Mouse (Mus musculus): ENCODE measurements at regions not wholly inside any gene's neighbourhood (a gene's known extent, or its start where the extent isn't known, plus 50 kb on each side); places are given as distances from the start of the nearest gene placed in this dataset.
A peak's percentile ranks its signal among the peaks of the same experiment; 100 is the strongest.

DNA sequence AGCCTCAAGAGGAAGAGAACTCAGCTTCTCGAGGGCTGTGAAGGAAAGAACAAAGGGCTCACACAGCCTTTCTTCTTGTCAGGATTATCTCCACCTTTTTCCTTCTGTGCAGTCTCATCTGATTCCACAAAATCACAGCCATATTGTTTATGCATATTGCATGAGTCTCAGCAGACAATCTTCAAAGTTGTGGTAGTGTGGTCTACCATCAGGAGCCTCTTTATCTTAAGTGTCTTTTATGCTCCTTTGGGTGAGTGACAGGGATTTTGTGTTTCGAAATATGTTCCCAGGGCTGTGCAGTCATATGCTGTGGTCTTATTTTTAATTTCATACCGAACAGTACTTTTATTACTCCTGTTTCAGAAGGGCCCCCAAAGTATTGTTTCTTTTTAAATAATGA is 198.2 kb upstream of the Tgfbr2 start:
- no peak for DNase-seq
- intact Hi-C loops (cut with DNase I): no loop called here
- no peak overlapping the region for H3K9ac ChIP-seq (ENCODE audit: low read depth, low read length)
- no peaks in the 10 kb centered on the region for H3K27me3 ChIP-seq (ENCODE audit: control insufficient read depth, insufficient read depth, low read length)
- TF ChIP-seq EP300 (IDR thresholded peaks at IDR 0.05; ENCODE audit: insufficient read depth, low read depth, low read length) (no peak), POLR2A (IDR thresholded peaks at IDR 0.05; ENCODE audit: insufficient read depth, low read depth, low read length) (no peak), CTCF (IDR thresholded peaks at IDR 0.05) (no peak)
- 71% methylated on average over 3 of the region's 3 CpGs for WGBS
- no peaks in the 10 kb centered on the region for H3K79me2 ChIP-seq (replicated peaks; ENCODE audit: control insufficient read depth, insufficient read depth, low read length)
- H3K4me1 ChIP-seq (ENCODE audit: control insufficient read depth, insufficient read depth, low read length): peaks cover 8% of the 10 kb centered on the region
- no peaks in the 10 kb centered on the region for H3K36me3 ChIP-seq (ENCODE audit: control insufficient read depth, insufficient read depth, low read length)
- H3K27ac ChIP-seq: no peak overlapping the region
- no peak overlapping the region for H3K4me3 ChIP-seq

DNA sequence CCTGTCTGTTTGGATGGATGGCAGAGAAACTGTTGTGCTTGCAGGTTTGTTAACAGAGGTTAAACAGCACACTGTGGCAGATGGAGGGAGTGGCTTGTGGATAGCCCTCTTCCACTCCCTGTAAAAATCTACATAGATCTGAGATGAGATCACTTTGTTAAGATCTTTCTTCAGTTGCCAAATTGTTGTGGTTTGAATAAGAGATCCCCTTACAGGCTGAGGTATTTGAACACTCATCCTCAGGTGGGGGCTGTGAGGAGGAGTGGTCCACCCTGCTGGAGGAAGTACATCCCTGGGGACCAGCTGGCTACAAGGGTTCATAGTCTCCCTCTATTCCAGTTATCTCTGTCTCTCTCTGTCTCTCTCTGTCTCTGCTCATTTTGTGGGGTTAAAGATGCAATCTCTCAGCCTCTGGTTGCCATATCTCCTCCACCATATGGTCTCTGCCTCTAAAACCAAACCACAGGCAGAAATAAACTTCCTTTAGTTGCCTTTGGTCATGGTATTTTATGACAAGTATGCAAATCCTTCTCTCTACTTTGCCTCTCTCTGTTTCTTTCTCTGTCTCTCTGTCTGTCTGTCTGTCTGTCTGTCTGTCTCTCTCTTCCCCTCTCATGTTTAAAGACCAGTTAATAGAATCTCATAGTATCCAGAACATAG is 194.0 kb upstream of the Tgfbr2 start:
- H3K79me2 ChIP-seq (replicated peaks; ENCODE audit: control insufficient read depth, insufficient read depth, low read length): no peaks in the 10 kb centered on the region
- peaks cover 1% of the 10 kb centered on the region; the same call in 1 of the 2 replicates for H3K4me1 ChIP-seq (ENCODE audit: control insufficient read depth, insufficient read depth, low read length)
- no peak overlapping the region for H3K9ac ChIP-seq (ENCODE audit: low read depth, low read length)
- no peak for DNase-seq
- TF ChIP-seq EP300 (IDR thresholded peaks at IDR 0.05; ENCODE audit: insufficient read depth, low read depth, low read length) (no peak), POLR2A (IDR thresholded peaks at IDR 0.05; ENCODE audit: insufficient read depth, low read depth, low read length) (no peak), CTCF (IDR thresholded peaks at IDR 0.05) (no peak)
- intact Hi-C loops (cut with DNase I): no loop called here
- no peaks in the 10 kb centered on the region for H3K36me3 ChIP-seq (ENCODE audit: control insufficient read depth, insufficient read depth, low read length)
- H3K4me3 ChIP-seq: no peak overlapping the region
- H3K27me3 ChIP-seq (ENCODE audit: control insufficient read depth, insufficient read depth, low read length): no peaks in the 10 kb centered on the region
- H3K27ac ChIP-seq: no peak overlapping the region

DNA sequence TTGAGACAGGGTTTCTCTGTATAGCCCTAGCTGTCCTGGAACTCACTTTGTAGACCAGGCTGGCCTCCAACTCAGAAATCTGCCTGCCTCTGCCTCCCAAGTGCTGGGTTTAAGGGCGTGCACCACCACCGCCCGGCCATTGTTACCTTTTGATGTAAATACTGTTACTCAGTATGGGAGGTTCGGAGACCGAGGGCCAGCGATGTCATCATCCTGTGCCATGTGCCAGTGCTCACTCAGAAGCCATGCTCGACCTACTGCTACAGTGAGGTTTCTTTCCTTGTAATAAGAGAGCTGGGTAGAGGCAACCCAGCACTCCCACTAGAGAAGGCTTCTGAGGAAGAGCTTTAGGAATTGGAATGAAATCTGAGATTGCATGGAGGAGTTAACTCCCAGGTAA is 191.6 kb upstream of the Tgfbr2 start:
- TF ChIP-seq CTCF (IDR thresholded peaks at IDR 0.05): no peak
- no peak for TF ChIP-seq POLR2A (IDR thresholded peaks at IDR 0.05; ENCODE audit: insufficient read depth, low read depth, low read length)
- Histone ChIP-seq H3K9ac (ENCODE audit: low read depth, low read length) (no peak overlapping the region), H3K79me2 (replicated peaks; ENCODE audit: control insufficient read depth, insufficient read depth, low read length) (no peaks in the 10 kb centered on the region), H3K36me3 (ENCODE audit: control insufficient read depth, insufficient read depth, low read length) (no peaks in the 10 kb centered on the region), H3K4me1 (ENCODE audit: control insufficient read depth, insufficient read depth, low read length) (peaks cover 1% of the 10 kb centered on the region; the same call in 1 of the 2 replicates), H3K4me3 (no peak overlapping the region), H3K27ac (no peak overlapping the region), H3K27me3 (ENCODE audit: control insufficient read depth, insufficient read depth, low read length) (no peaks in the 10 kb centered on the region)
- 92% methylated on average over 7 of the region's 7 CpGs for WGBS
- no peak for DNase-seq
- intact Hi-C loops (cut with DNase I): no loop called here

DNA sequence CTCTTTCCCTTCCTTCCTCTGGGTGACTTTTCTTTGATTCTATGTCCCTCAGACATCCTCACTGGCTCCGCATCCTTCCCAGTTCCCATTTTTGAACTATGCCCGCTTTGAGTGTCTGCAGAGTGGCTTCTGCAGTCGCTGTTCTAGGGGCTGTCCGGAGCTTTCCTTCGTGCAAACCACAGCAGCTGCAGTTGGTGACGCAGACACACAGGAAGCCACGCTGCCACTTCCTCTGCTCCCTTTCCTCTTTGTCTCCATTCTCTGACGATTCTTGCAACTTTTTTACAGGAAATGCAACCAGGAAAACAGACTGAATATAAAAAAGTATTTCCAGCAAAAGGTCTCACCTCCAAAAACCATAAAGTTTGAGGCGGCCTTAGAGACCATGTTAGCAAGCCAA is 191.0 kb upstream of the Tgfbr2 start:
- intact Hi-C loops (cut with DNase I): no loop called here
- no peak for TF ChIP-seq CTCF (IDR thresholded peaks at IDR 0.05)
- TF ChIP-seq EP300 (IDR thresholded peaks at IDR 0.05; ENCODE audit: insufficient read depth, low read depth, low read length): no peak
- 49% methylated on average over 9 of the region's 9 CpGs for WGBS
- H3K27me3 ChIP-seq (ENCODE audit: control insufficient read depth, insufficient read depth, low read length): no peaks in the 10 kb centered on the region
- DNase-seq: peak in 1 of 2 experiments; percentile 65
- H3K4me3 ChIP-seq: no peak overlapping the region
- peaks cover 1% of the 10 kb centered on the region; the same call in 1 of the 2 replicates for H3K4me1 ChIP-seq (ENCODE audit: control insufficient read depth, insufficient read depth, low read length)
- no peak overlapping the region for H3K9ac ChIP-seq (ENCODE audit: low read depth, low read length)
- H3K79me2 ChIP-seq (replicated peaks; ENCODE audit: control insufficient read depth, insufficient read depth, low read length): no peaks in the 10 kb centered on the region
- no peak overlapping the region for H3K27ac ChIP-seq
- no peaks in the 10 kb centered on the region for H3K36me3 ChIP-seq (ENCODE audit: control insufficient read depth, insufficient read depth, low read length)

GRCm38 (mm10) chr9:116365701-116366100 is 190.5 kb upstream of the Tgfbr2 start:
- H3K27ac ChIP-seq: no peak overlapping the region
- 87% methylated on average over 3 of the region's 3 CpGs for WGBS
- TF ChIP-seq POLR2A (IDR thresholded peaks at IDR 0.05; ENCODE audit: insufficient read depth, low read depth, low read length) (no peak), CTCF (IDR thresholded peaks at IDR 0.05) (no peak), EP300 (IDR thresholded peaks at IDR 0.05; ENCODE audit: insufficient read depth, low read depth, low read length) (no peak)

GRCm38 (mm10) chr9:116365016-116365685 is 190.0 kb upstream of the Tgfbr2 start:
- H3K27me3 ChIP-seq (ENCODE audit: control insufficient read depth, insufficient read depth, low read length): no peaks in the 10 kb centered on the region
- DNase-seq: no peak
- no peaks in the 10 kb centered on the region for H3K79me2 ChIP-seq (replicated peaks; ENCODE audit: control insufficient read depth, insufficient read depth, low read length)
- H3K36me3 ChIP-seq (ENCODE audit: control insufficient read depth, insufficient read depth, low read length): no peaks in the 10 kb centered on the region
- intact Hi-C loops (cut with DNase I): no loop called here
- TF ChIP-seq POLR2A (IDR thresholded peaks at IDR 0.05; ENCODE audit: insufficient read depth, low read depth, low read length): no peak
- TF ChIP-seq CTCF (IDR thresholded peaks at IDR 0.05): no peak
- no peak for TF ChIP-seq EP300 (IDR thresholded peaks at IDR 0.05; ENCODE audit: insufficient read depth, low read depth, low read length)
- no peak overlapping the region for H3K27ac ChIP-seq
- 79% methylated on average over 12 of the region's 12 CpGs for WGBS
- no peak overlapping the region for H3K4me3 ChIP-seq
- H3K9ac ChIP-seq (ENCODE audit: low read depth, low read length): no peak overlapping the region
- H3K4me1 ChIP-seq (ENCODE audit: control insufficient read depth, insufficient read depth, low read length): peaks cover 1% of the 10 kb centered on the region; the same call in 1 of the 2 replicates

More at GRCm38 (mm10) chr9:116365701-116366100, 190.5 kb upstream of the Tgfbr2 start:
- no peak overlapping the region for H3K4me3 ChIP-seq
- H3K79me2 ChIP-seq (replicated peaks; ENCODE audit: control insufficient read depth, insufficient read depth, low read length): no peaks in the 10 kb centered on the region
- no peaks in the 10 kb centered on the region for H3K36me3 ChIP-seq (ENCODE audit: control insufficient read depth, insufficient read depth, low read length)
- no peaks in the 10 kb centered on the region for H3K27me3 ChIP-seq (ENCODE audit: control insufficient read depth, insufficient read depth, low read length)
- no peak for DNase-seq
- peaks cover 1% of the 10 kb centered on the region; the same call in 1 of the 2 replicates for H3K4me1 ChIP-seq (ENCODE audit: control insufficient read depth, insufficient read depth, low read length)
- intact Hi-C loops (cut with DNase I): no loop called here
- no peak overlapping the region for H3K9ac ChIP-seq (ENCODE audit: low read depth, low read length)

Measured in heart, adult 2 months (tissue).